Mouse (Mus musculus) liver, embryonic 16.5 days (tissue): ENCODE measurements around the gene Tpbg. TPM values are rescaled to one million over a fixed set of nuclear protein-coding genes. Genes with fewer than 3 reads are reported as not detected.

Experiments
- ATAC-seq: fragments of 200-750 bp; cut with Nextera tagmentation; 2 replicates; pipeline ENCODE4 v1.8.0; 2017; ENCODE audit warnings: low read depth, mild to moderate bottlenecking, moderate number of reproducible peaks, moderate library complexity
- H3K27ac ChIP-seq: fragments of 300-500 bp; sonication (generic); 2 replicates; pipeline ENCODE4 v1.5.1; 2014; ENCODE audit warnings: mild to moderate bottlenecking, low read length
- H3K27me3 ChIP-seq: fragments of 300-500 bp; sonication (generic); 2 replicates; pipeline ENCODE4 v1.6.1; 2014; ENCODE audit warnings: low read depth, low read length, mixed read lengths; ENCODE audit not compliant: control insufficient read depth, insufficient read depth
- H3K36me3 ChIP-seq: fragments of 300-500 bp; sonication (generic); 2 replicates; pipeline ENCODE4 v1.6.1; 2014; ENCODE audit warnings: mild to moderate bottlenecking; ENCODE audit not compliant: control insufficient read depth, insufficient read depth
- H3K4me1 ChIP-seq: fragments of 300-500 bp; sonication (generic); 2 replicates; pipeline ENCODE4 v1.6.1; 2014; ENCODE audit warnings: low read depth, low read length, mixed read lengths; ENCODE audit not compliant: control insufficient read depth
- H3K4me2 ChIP-seq: fragments of 300-500 bp; sonication (generic); 2 replicates; pipeline ENCODE4 v1.6.1; 2014; ENCODE audit warnings: low read depth, low read length, mixed read lengths
- H3K4me3 ChIP-seq: fragments of 300-500 bp; sonication (generic); 2 replicates; pipeline ENCODE4 v1.5.1; 2014; ENCODE audit warnings: low read depth, mild to moderate bottlenecking, low read length
- H3K9ac ChIP-seq: fragments of 300-500 bp; sonication (generic); 2 replicates; pipeline ENCODE4 v1.6.1; 2014; ENCODE audit warnings: low read depth, low read length
- H3K9me3 ChIP-seq: fragments of 300-500 bp; sonication (generic); replicated peaks from 2 replicates; pipeline ENCODE4 v1.6.1; 2016; ENCODE audit warnings: low read length; ENCODE audit not compliant: control insufficient read depth
- WGBS: fragments of 180-500 bp; shearing (Covaris S2); extraction: QIAGEN DNeasy Blood & Tissue Kit; methylation state at CpG from one replicate; pipeline ENCODE4 v1.1.7; 2014; ENCODE audit not compliant: insufficient replicate concordance; 5-methylcytosine and 5-hydroxymethylcytosine counted together
- polyA plus RNA-seq: library from polyadenylated mRNA; unstranded; fragments of >200 nt; fragmentation: Nextera tagmentation; extraction: Ambion mirVana; gene quantifications from 2 replicates; pipeline ENCODE4 v1.2.1, GENCODE M21; 2015

The Tpbg gene
- polyA plus RNA-seq, 1 experiment from 2014 or later, result 0.11 TPM

- 48% methylated on average over 5 of the region's 5 CpGs for WGBS
- no peaks in the 10 kb centered on the region for H3K9me3 ChIP-seq
- no peak for ATAC-seq
- no peak overlapping the region for H3K27ac ChIP-seq
- no peaks in the 10 kb centered on the region for H3K27me3 ChIP-seq
- H3K4me3 ChIP-seq, result no peak overlapping the region
- H3K36me3 ChIP-seq, result no peaks in the 10 kb centered on the region
- H3K4me2 ChIP-seq, result no peak overlapping the region
- no peak overlapping the region for H3K9ac ChIP-seq
- H3K4me1 ChIP-seq, result no peaks in the 10 kb centered on the region
These were observed 51.5 kb downstream of the Tpbg start for GRCm38 (mm10) chr9:85893681-85894080.

Other genes with a start within 250 kb of the Tpbg start
- gene Ibtk, start 93.0 kb upstream of the Tpbg start, polyA plus RNA-seq, result 26.0 and 27.7 TPM in 2 replicates